Mouse (Mus musculus) adrenal gland, postnatal 10 days (tissue): ENCODE data around the gene Rgs19. TPM values are rescaled to one million over a fixed set of nuclear protein-coding genes. Genes with fewer than 3 reads are reported as not detected.
A peak's percentile ranks its signal among the peaks of the same experiment; 100 is the strongest.

Source experiments
- DNase-seq: peaks from one replicate; pipeline ENCODE4 v3.0.0; 2021; ENCODE audit warnings: mixed read lengths
- total RNA-seq, 2 experiments: library from RNA; stranded (reverse); gene quantifications; 2 replicates each; pipeline ENCODE4 v1.2.3; 2021

Gene Rgs19
- total RNA-seq, 2 experiments from 2014 or later, result 22.4 to 23.7 TPM

GRCm38 (mm10) chr2:181653523-181653922 lies 40.3 kb downstream of the Rgs19 start:
- no peak for DNase-seq

- DNase-seq, result no peak
These were observed 40.7 kb downstream of the Rgs19 start for GRCm38 (mm10) chr2:181653065-181653464.

- no peak for DNase-seq
These were observed 44.9 kb downstream of the Rgs19 start for GRCm38 (mm10) chr2:181648926-181649325.

DNA sequence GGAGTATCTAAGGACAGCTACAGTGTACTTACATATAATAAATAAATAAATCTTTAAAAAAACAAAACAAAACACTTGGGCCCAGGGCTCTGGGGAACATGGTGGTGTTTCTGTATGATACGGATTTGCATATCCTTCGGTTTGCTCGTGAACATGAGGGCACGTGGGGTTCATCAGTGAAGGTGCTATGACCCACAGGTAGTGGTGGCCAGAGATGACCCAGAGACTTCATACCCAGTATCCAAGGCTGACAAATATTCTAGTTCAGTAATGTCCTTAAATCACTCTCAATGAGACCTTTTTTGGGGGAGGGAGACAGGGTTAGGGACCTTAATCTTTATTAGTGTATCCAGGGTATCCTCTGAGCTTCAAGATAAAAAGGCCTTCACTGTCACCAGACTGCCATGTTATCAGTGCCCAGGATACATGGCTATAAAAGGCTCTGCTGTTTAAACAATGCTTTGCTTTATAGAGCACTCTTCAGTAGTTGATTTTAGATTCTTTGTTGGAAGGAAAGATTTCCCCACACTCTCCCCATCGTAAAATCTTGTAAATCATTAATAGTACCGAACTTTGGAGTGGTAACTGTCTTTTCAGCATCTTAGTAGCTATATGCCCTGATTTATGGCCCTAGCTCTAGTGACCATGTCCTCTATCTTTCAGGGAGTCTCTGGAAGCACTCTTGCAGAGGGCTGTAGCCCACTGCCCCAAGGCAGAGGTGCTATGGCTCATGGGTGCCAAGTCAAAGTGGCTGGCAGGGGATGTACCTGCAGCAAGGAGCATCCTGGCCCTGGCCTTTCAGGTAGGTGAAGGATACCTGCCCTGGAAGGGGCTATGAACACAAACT lies 46.9 kb downstream of the Rgs19 start:
- DNase-seq, result no peak

GRCm38 (mm10) chr2:181645666-181646065 lies 48.1 kb downstream of the Rgs19 start:
- no peak for DNase-seq

GRCm38 (mm10) chr2:181644361-181644760 lies 49.4 kb downstream of the Rgs19 start:
- DNase-seq, result peak; percentile 54

Other genes starting within 250 kb of the Rgs19 start
- 10 to 100 TPM; 17.2 to 23.6 TPM for gene Zbtb46, start 234.6 kb downstream of the Rgs19 start, total RNA-seq
- not detected for gene Abhd16b, start 200.8 kb downstream of the Rgs19 start, total RNA-seq
- 100 to 1,000 TPM in 1 of 2 experiments, 10 to 100 TPM in 1; 95.5 to 108 TPM for gene Tpd52l2, start 196.8 kb downstream of the Rgs19 start, total RNA-seq
- gene Dnajc5, start 173.5 kb downstream of the Rgs19 start, total RNA-seq, result 10 to 100 TPM; 89.0 to 91.5 TPM
- 10 to 100 TPM; 55.1 to 86.5 TPM for gene Uckl1, start 109.1 kb downstream of the Rgs19 start, total RNA-seq
- 10 to 100 TPM; 51.4 to 58.3 TPM for gene Prpf6, start 102.1 kb downstream of the Rgs19 start, total RNA-seq
- gene Zfp512b, start 101.2 kb downstream of the Rgs19 start, total RNA-seq, result 10 to 100 TPM; 52.5 to 92.4 TPM
- gene Samd10, start 94.8 kb downstream of the Rgs19 start, total RNA-seq, result 10 to 100 TPM in 1 of 2 experiments, 1 to 10 TPM in 1; 10.0 to 11.7 TPM
- not detected for gene Gm29797, start 36.9 kb downstream of the Rgs19 start, total RNA-seq
- gene Sox18, start 22.3 kb downstream of the Rgs19 start, total RNA-seq, result 10 to 100 TPM; 59.1 to 62.5 TPM
- 10 to 100 TPM; 11.4 to 13.5 TPM for gene Tcea2, start 13.7 kb downstream of the Rgs19 start, total RNA-seq
- gene Lkaaear1, start 4.5 kb upstream of the Rgs19 start, total RNA-seq, result not detected
- 1 to 10 TPM; 1.3 to 2.4 TPM for gene Oprl1, start 21.0 kb upstream of the Rgs19 start, total RNA-seq
- 1 to 10 TPM; 6.4 to 8.0 TPM for gene Myt1, start 69.4 kb upstream of the Rgs19 start, total RNA-seq
- gene Pcmtd2, start 143.9 kb upstream of the Rgs19 start, total RNA-seq, result 10 to 100 TPM; 54.3 to 63.2 TPM
- 10 to 100 TPM; 17.0 to 18.1 TPM for gene Polr3k, start 170.4 kb upstream of the Rgs19 start, total RNA-seq